In the genomic region with DNA sequence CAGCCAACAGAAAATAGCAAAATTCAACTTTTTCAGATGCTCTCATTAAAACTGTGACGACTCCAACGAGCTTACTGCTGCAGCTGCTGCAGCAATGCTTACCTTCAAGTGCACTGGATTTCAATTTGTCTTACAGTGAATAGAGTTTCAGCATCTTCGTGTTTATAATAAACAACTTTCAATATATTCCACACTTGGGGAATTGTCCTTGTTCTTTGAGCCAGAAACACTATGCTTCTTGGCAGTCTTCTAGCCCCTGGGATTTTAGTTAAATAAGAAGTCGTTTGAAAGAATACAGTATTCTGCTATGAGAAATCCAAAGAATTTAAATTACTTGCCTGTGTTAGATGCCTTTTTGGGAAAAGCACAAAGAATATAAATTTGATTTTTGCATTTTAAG, we compare ENCODE assay signal across 12 mouse cellular contexts.
"Had no signal": no experiment of that assay in that cellular context is flagged by ENCODE, and none has a peak within 500 bp of the region (broad histone marks: within the 10 kb centered on the region; RNA-seq: fewer than 3 reads in every experiment).

No protein-coding gene starts in this region.

- H3K36me3 ChIP-seq: midbrain, embryonic 13.5 days; neural tube, embryonic 13.5 days had no signal

- H3K4me1 ChIP-seq: midbrain, embryonic 13.5 days; neural tube, embryonic 13.5 days had no signal

- H3K9ac ChIP-seq: liver, embryonic 14.5 days; midbrain, embryonic 13.5 days; neural tube, embryonic 13.5 days had no signal

- H3K4me3 ChIP-seq: midbrain, embryonic 13.5 days; neural tube, embryonic 13.5 days had no signal

- H3K27me3 ChIP-seq: midbrain, embryonic 13.5 days; neural tube, embryonic 13.5 days had no signal

- H3K27ac ChIP-seq: liver, embryonic 14.5 days; midbrain, embryonic 13.5 days; neural tube, embryonic 13.5 days had no signal

- H3K4me2 ChIP-seq: midbrain, embryonic 13.5 days; neural tube, embryonic 13.5 days had no signal

- H3K9me3 ChIP-seq: midbrain, embryonic 13.5 days; neural tube, embryonic 13.5 days had no signal

- ATAC-seq: midbrain, embryonic 13.5 days had no signal

- DNase-seq: kidney, adult 11 months; kidney, adult 9 months; kidney, postnatal 14 days; lung, adult 18-20 months; retina, postnatal 1 day; right cerebral cortex, postnatal 4 days; spleen, adult 18-20 months; thymus, adult 18-20 months; thymus, postnatal 25 days had no signal
